Mouse (Mus musculus) stomach, embryonic 14.5 days (tissue): ENCODE data around the gene Smarce1. TPM values are rescaled to one million over a fixed set of nuclear protein-coding genes. Genes with fewer than 3 reads are reported as not detected.

Source experiments
- ATAC-seq: fragments of 200-750 bp; cut with Nextera tagmentation; 2 replicates; pipeline ENCODE4 v1.8.0; 2017; ENCODE audit warnings: low read depth, moderate TSS enrichment; ENCODE audit not compliant: insufficient number of reproducible peaks, insufficient read depth, low FRiP score
- H3K27ac ChIP-seq: fragments of 300-500 bp; sonication (generic); 2 replicates; pipeline ENCODE4 v1.5.1; 2014; ENCODE audit warnings: mild to moderate bottlenecking, low read length, moderate library complexity, mixed read lengths
- H3K27me3 ChIP-seq: fragments of 300-500 bp; sonication (generic); 2 replicates; pipeline ENCODE4 v1.6.1; 2014; ENCODE audit warnings: low read length, control low read depth, mixed read lengths; ENCODE audit not compliant: control insufficient read depth, insufficient read depth
- H3K36me3 ChIP-seq: fragments of 300-500 bp; sonication (generic); 2 replicates; pipeline ENCODE4 v1.6.1; 2014; ENCODE audit warnings: mild to moderate bottlenecking, control low read depth, low read length, moderate library complexity, mixed read lengths; ENCODE audit not compliant: control insufficient read depth, insufficient read depth
- H3K4me1 ChIP-seq: fragments of 300-500 bp; sonication (generic); 2 replicates; pipeline ENCODE4 v1.6.1; 2014; ENCODE audit warnings: low read length, control low read depth, mixed read lengths; ENCODE audit not compliant: control insufficient read depth, insufficient read depth
- H3K4me2 ChIP-seq: fragments of 300-500 bp; sonication (generic); replicated peaks from 2 replicates; pipeline ENCODE4 v1.6.1; 2014; ENCODE audit warnings: low read depth, low read length, control low read depth
- H3K4me3 ChIP-seq: fragments of 300-500 bp; sonication (generic); 2 replicates; pipeline ENCODE4 v1.5.1; 2014; ENCODE audit warnings: low read depth, low read length, control low read depth
- H3K9ac ChIP-seq: fragments of 300-500 bp; sonication (generic); replicated peaks from 2 replicates; pipeline ENCODE4 v1.6.1; 2014; ENCODE audit warnings: low read depth, mild to moderate bottlenecking, control low read depth, low read length, moderate library complexity, mixed read lengths
- H3K9me3 ChIP-seq: fragments of 300-500 bp; sonication (generic); 2 replicates; pipeline ENCODE4 v1.6.1; 2016; ENCODE audit warnings: low read depth, low read length, control low read depth; ENCODE audit not compliant: control insufficient read depth
- WGBS: fragments of 180-500 bp; shearing (Covaris S2); extraction: QIAGEN DNeasy Blood & Tissue Kit; methylation state at CpG from one replicate; pipeline ENCODE4 v1.1.7; 2014; 5-methylcytosine and 5-hydroxymethylcytosine counted together
- polyA plus RNA-seq: library from polyadenylated mRNA; unstranded; fragments of >200 nt; fragmentation: Nextera tagmentation; extraction: Ambion mirVana; gene quantifications from 2 replicates; pipeline ENCODE4 v1.2.1, GENCODE M21; 2014

The Smarce1 gene
- polyA plus RNA-seq = 156 and 164 TPM in 2 replicates

DNA sequence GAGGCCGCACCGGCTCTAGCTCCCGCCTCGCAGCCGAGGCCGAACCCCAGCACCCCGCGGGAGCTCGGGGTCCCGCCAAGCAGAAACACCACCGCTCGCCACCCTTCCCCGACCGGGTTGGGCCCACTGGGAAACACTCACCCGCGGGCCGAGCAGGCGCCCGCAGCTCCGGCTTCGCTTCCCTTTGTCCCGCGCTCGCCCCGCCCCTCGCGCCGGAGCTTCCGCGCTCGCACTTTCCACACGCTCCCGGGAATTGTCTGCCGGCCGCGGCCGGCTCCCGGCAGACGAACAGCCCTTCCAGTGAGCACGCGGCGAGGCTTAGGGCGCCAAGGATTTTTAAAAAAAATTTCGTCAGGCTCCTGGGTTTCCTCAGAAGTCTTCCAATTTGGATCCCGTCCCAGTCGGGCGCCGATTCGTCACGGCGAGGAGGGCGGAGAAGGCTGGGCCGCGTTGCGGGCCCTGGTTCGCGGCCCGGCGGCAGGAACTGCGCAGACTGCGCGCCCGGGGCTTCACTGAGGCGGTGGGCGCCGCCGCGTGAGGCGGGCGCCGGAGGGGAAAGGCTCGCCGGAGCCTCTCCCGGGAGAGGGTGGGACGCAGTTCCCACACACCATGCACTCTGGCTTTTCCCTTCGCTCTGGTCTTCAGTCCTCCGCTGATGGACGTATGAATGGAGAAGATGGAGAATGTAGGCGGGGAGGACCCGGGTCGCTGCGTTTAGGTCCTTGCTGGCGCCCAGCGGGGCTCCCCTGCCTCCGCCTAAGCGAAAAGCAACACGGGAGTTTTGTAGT is at the start of gene Smarce1:
Smarce1 (minus strand) TSS at position 757 of the 788 bp plus-strand sequence.
- peaks cover 11% of the 10 kb centered on the region for H3K4me1 ChIP-seq
- H3K9ac ChIP-seq = peak within 1 kb of the TSS; percentile 99
- H3K4me3 ChIP-seq = peak within 1 kb of the TSS; percentile 89
- H3K36me3 ChIP-seq = peaks cover 24% of the 10 kb centered on the region
- WGBS = under 1% methylated on average over 82 of the region's 87 CpGs
- peak within 1 kb of the TSS; percentile 99 for H3K27ac ChIP-seq
- H3K27me3 ChIP-seq = no peaks in the 10 kb centered on the region
- peak; percentile 84; the same call in 1 of the 2 replicates for ATAC-seq
- peak within 1 kb of the TSS; percentile 65 for H3K4me2 ChIP-seq
- H3K9me3 ChIP-seq = no peaks in the 10 kb centered on the region

- Histone ChIP-seq H3K9ac (no peak overlapping the region), H3K36me3 (no peaks in the 10 kb centered on the region), H3K4me2 (no peak overlapping the region), H3K9me3 (no peaks in the 10 kb centered on the region), H3K27me3 (no peaks in the 10 kb centered on the region), H3K27ac (no peak overlapping the region), H3K4me3 (no peak overlapping the region), H3K4me1 (no peaks in the 10 kb centered on the region)
- ATAC-seq = no peak
- 64% methylated on average over 5 of the region's 5 CpGs for WGBS
Observed at GRCm38 (mm10) chr11:99279986-99280385, 49.2 kb upstream of the Smarce1 start.

DNA sequence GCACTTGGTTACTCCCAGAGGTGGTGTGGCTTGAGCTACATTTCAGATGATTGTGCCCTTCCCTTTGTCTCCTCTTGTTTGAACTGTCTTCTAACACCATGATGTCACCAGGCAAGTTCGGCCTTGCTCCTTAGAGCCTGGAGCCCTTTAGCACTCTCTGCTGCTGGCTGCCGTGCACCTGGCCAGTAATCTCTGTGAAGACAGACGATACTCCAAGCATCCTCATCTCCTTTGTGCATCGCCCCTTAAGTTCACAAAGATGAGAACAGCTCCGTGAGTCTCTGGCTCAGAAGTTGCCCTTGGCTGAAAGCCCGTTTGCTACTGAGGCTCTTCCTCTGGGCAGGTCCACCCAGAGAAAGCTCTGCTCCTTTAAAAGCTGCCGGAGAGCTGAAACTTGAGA is 46.0 kb upstream of the Smarce1 start:
- H3K27ac ChIP-seq = no peak overlapping the region
- H3K4me1 ChIP-seq = no peaks in the 10 kb centered on the region
- ATAC-seq = no peak
- H3K4me2 ChIP-seq = no peak overlapping the region
- no peak overlapping the region for H3K9ac ChIP-seq
- no peaks in the 10 kb centered on the region for H3K36me3 ChIP-seq
- H3K4me3 ChIP-seq = no peak overlapping the region
- no peaks in the 10 kb centered on the region for H3K27me3 ChIP-seq
- no peaks in the 10 kb centered on the region for H3K9me3 ChIP-seq
- WGBS = 16% methylated on average over 7 of the region's 7 CpGs

DNA sequence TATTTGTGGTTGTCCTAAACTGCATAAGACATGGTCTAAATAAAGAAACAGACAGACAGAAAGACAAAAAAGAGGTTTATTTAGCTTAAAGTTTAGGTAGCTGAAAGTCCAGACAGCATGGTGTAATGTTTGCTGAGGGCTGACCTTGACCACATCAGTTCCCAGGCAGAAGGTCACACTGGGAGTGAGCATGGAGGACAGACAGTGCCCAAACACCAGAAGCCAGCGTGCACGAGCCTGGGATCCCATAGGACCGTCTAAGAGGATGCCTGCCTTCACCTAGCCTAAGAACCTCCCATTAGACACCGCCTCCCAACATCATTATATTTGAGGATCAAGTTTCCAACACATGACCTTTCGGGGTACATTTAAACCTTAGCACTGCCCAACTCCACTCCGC is 44.8 kb upstream of the Smarce1 start:
- Histone ChIP-seq H3K4me3 (no peak overlapping the region), H3K9ac (no peak overlapping the region), H3K9me3 (no peaks in the 10 kb centered on the region), H3K4me1 (no peaks in the 10 kb centered on the region), H3K27me3 (no peaks in the 10 kb centered on the region), H3K4me2 (no peak overlapping the region), H3K27ac (no peak overlapping the region), H3K36me3 (no peaks in the 10 kb centered on the region)
- WGBS = 68% methylated on average over 6 of the region's 6 CpGs
- no peak for ATAC-seq

DNA sequence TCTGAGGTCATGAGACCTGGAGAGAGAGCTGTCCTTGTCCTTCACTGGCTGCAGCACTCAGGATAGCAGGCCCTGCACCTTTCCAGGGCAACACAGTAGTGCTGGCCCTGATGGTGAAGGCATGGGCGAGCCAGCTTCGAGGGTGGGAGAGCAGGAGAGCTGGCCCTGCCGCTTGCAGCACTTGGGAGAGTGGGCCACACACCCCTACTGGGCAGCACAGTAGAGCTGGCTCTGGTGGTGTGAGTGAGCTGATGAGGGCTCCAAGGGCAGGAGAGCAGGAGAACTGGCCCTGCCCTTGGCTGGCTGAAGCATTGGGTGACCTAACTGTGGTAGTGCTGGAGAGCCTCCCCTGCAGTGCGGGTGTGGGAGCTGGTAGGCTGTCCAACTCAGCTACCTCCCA is 41.9 kb upstream of the Smarce1 start:
- Histone ChIP-seq H3K9me3 (no peaks in the 10 kb centered on the region), H3K4me1 (no peaks in the 10 kb centered on the region), H3K9ac (no peak overlapping the region), H3K36me3 (no peaks in the 10 kb centered on the region), H3K4me2 (no peak overlapping the region), H3K27ac (no peak overlapping the region), H3K4me3 (no peak overlapping the region), H3K27me3 (no peaks in the 10 kb centered on the region)
- ATAC-seq = no peak
- 84% methylated on average over 4 of the region's 4 CpGs for WGBS

DNA sequence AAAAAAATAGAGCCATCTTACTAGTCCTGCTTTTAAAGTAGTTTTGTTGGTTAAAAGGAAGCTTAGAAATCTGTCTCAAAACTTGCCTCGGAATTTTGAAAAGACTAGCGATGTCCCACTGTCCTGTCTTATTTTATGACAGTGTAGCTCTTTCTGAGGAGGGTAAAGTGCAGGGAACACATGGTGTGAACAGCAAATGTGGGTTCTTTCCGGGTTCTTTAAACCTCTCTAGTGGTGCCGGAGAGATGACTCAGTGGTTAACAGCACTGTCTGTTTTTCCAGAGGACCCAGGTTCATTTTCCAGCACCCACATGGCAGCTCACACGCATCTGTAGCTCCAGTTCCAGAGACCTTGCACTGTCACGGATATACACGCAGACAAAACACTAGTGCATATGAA is 38.4 kb upstream of the Smarce1 start:
- H3K4me1 ChIP-seq = no peaks in the 10 kb centered on the region
- WGBS = 75% methylated on average over 7 of the region's 7 CpGs
- ATAC-seq = no peak
- H3K27me3 ChIP-seq = no peaks in the 10 kb centered on the region
- no peaks in the 10 kb centered on the region for H3K36me3 ChIP-seq
- H3K4me3 ChIP-seq = no peak overlapping the region
- no peak overlapping the region for H3K9ac ChIP-seq
- no peak overlapping the region for H3K4me2 ChIP-seq
- no peak overlapping the region for H3K27ac ChIP-seq
- H3K9me3 ChIP-seq = no peaks in the 10 kb centered on the region

GRCm38 (mm10) chr11:99265796-99266195 is 35.0 kb upstream of the Smarce1 start:
- no peaks in the 10 kb centered on the region for H3K27me3 ChIP-seq
- WGBS = 54% methylated on average over 9 of the region's 9 CpGs
- H3K9me3 ChIP-seq = no peaks in the 10 kb centered on the region
- H3K4me1 ChIP-seq = no peaks in the 10 kb centered on the region
- ATAC-seq = no peak
- no peak overlapping the region for H3K4me2 ChIP-seq
- H3K9ac ChIP-seq = no peak overlapping the region
- no peak overlapping the region for H3K27ac ChIP-seq
- H3K36me3 ChIP-seq = no peaks in the 10 kb centered on the region
- H3K4me3 ChIP-seq = no peak overlapping the region

DNA sequence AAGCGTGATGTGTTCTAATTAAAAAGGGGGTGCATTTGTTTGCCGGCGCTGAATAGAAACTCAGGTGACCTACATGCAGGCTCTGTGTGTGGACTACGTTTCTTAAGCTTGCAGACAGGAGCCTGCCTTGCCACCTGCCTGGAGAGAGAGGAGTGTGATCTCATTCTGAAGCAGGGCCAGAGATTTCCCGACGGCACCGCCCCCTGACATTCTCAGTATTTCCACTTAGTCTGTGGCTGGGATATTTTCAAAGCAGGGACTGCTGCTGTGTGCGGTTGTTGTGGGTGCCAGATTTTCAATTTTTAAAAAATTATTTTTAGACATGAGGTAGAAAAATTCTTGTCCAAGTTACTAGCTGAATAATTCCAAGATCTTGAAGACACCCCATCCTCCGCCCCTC is 34.4 kb upstream of the Smarce1 start:
- H3K4me3 ChIP-seq = no peak overlapping the region
- no peak overlapping the region for H3K9ac ChIP-seq
- no peaks in the 10 kb centered on the region for H3K9me3 ChIP-seq
- no peak for ATAC-seq
- H3K27me3 ChIP-seq = no peaks in the 10 kb centered on the region
- 62% methylated on average over 9 of the region's 9 CpGs for WGBS
- H3K4me1 ChIP-seq = no peaks in the 10 kb centered on the region
- no peaks in the 10 kb centered on the region for H3K36me3 ChIP-seq
- no peak overlapping the region for H3K4me2 ChIP-seq
- H3K27ac ChIP-seq = no peak overlapping the region

GRCm38 (mm10) chr11:99256213-99256612 is 25.4 kb upstream of the Smarce1 start:
- H3K4me2 ChIP-seq = no peak overlapping the region
- H3K4me1 ChIP-seq = no peaks in the 10 kb centered on the region
- no peaks in the 10 kb centered on the region for H3K9me3 ChIP-seq
- 75% methylated on average over 4 of the region's 4 CpGs for WGBS
- H3K9ac ChIP-seq = no peak overlapping the region
- ATAC-seq = no peak
- H3K36me3 ChIP-seq = no peaks in the 10 kb centered on the region
- no peak overlapping the region for H3K4me3 ChIP-seq
- H3K27me3 ChIP-seq = no peaks in the 10 kb centered on the region
- H3K27ac ChIP-seq = no peak overlapping the region
